Mouse (Mus musculus) cortical plate, adult 2 months (tissue): ENCODE results near the gene Ppfibp2.

ENCODE experiments used
- CTCF ChIP-seq: fragments of 200-500 bp; IDR thresholded peaks from 2 replicates; pipeline ENCODE4 v1.5.1; 2011; ENCODE audit warnings: mild to moderate bottlenecking, control low read depth, low read length; ENCODE audit not compliant: insufficient read depth; ENCODE audit errors: extremely low read depth
- POLR2A ChIP-seq: fragments of 200-500 bp; IDR thresholded peaks from 2 replicates; pipeline ENCODE4 v1.6.1; 2011; ENCODE audit warnings: mild to moderate bottlenecking, low read length, control low read depth; ENCODE audit not compliant: insufficient read depth; ENCODE audit errors: extremely low read depth

- TF ChIP-seq POLR2A: no peak
- TF ChIP-seq CTCF: no peak
These were observed 5.6 kb downstream of the Ppfibp2 start for GRCm38 (mm10) chr7:107600651-107601050.
